Mouse (Mus musculus) spleen, adult 2 months (tissue): ENCODE data around the gene Rabep1. TPM values are rescaled to one million over a fixed set of nuclear protein-coding genes. Genes with fewer than 3 reads are reported as not detected.
A peak's percentile ranks its signal among the peaks of the same experiment; 100 is the strongest.

Experiments
- DNase-seq, 2 experiments: peaks; one replicate each; pipeline versions ENCODE4 v3.0.0 to v3.0.0-alpha.2; 2012 to 2021; ENCODE audit warnings: low spot score in 2 of 2, low read depth in 1 of 2
- H3K27ac ChIP-seq: fragments of 200-500 bp; 2 replicates; pipeline ENCODE4 v1.5.1; 2012; ENCODE audit warnings: low read length, inconsistent platforms; ENCODE audit not compliant: insufficient read depth
- H3K27me3 ChIP-seq: fragments of 200-500 bp; 2 replicates; pipeline ENCODE4 v1.6.1; 2012; ENCODE audit warnings: mild to moderate bottlenecking, moderate library complexity, low read length, inconsistent platforms; ENCODE audit not compliant: control insufficient read depth, insufficient read depth
- H3K36me3 ChIP-seq: fragments of 200-500 bp; 2 replicates; pipeline ENCODE4 v1.6.1; 2012; ENCODE audit warnings: mild to moderate bottlenecking, low read length, inconsistent platforms; ENCODE audit not compliant: control insufficient read depth, insufficient read depth
- H3K4me1 ChIP-seq: fragments of 200-500 bp; 2 replicates; pipeline ENCODE4 v1.6.1; 2011; ENCODE audit warnings: inconsistent platforms; ENCODE audit not compliant: control insufficient read depth, insufficient read depth, insufficient read length
- H3K4me3 ChIP-seq: fragments of 200-500 bp; 2 replicates; pipeline ENCODE4 v1.5.1; 2011; ENCODE audit warnings: mild to moderate bottlenecking, inconsistent platforms; ENCODE audit not compliant: insufficient read depth, insufficient read length; ENCODE audit errors: extremely low read depth
- CTCF ChIP-seq: fragments of 200-500 bp; IDR thresholded peaks from 2 replicates; pipeline ENCODE4 v1.5.1; 2011; ENCODE audit warnings: mild to moderate bottlenecking, inconsistent platforms; ENCODE audit not compliant: insufficient read depth, insufficient read length, insufficient replicate concordance; ENCODE audit errors: extremely low read depth
- POLR2A ChIP-seq: fragments of 200-500 bp; IDR thresholded peaks from 2 replicates; pipeline ENCODE4 v1.6.1; 2011; ENCODE audit warnings: low read depth, low read length, inconsistent platforms
- WGBS: fragments of 180-500 bp; shearing (Covaris S2); methylation state at CpG from one replicate; pipeline ENCODE4 v1.1.7; 2018; 5-methylcytosine and 5-hydroxymethylcytosine counted together
- polyA plus RNA-seq: library from polyadenylated mRNA; depleted of rRNA; stranded (reverse); fragments of >200 nt; gene quantifications from 2 replicates; pipeline ENCODE4 v1.2.3, GENCODE M21; 2012

The Rabep1 gene
- polyA plus RNA-seq, 1 experiment: 2.3 TPM

- Histone ChIP-seq H3K4me1 (peaks cover 2% of the 10 kb centered on the region; the same call in 1 of the 2 replicates), H3K4me3 (no peak overlapping the region), H3K36me3 (no peaks in the 10 kb centered on the region), H3K27ac (no peak overlapping the region), H3K27me3 (no peaks in the 10 kb centered on the region)
- WGBS: 85% methylated on average over 3 of the region's 3 CpGs
- no peak for DNase-seq
- TF ChIP-seq POLR2A (no peak), CTCF (no peak)
Measured at GRCm38 (mm10) chr11:70869263-70869662, 24.7 kb downstream of the Rabep1 start.

- peaks cover 2% of the 10 kb centered on the region; the same call in 1 of the 2 replicates for H3K4me1 ChIP-seq
- WGBS: 86% methylated on average over 2 of the region's 2 CpGs
Measured at GRCm38 (mm10) chr11:70869811-70870210, 25.2 kb downstream of the Rabep1 start.

GRCm38 (mm10) chr11:70870407-70870806, 25.8 kb downstream of the Rabep1 start:
- Histone ChIP-seq H3K4me1 (peaks cover 2% of the 10 kb centered on the region; the same call in 1 of the 2 replicates), H3K27ac (no peak overlapping the region), H3K27me3 (no peaks in the 10 kb centered on the region), H3K4me3 (no peak overlapping the region), H3K36me3 (no peaks in the 10 kb centered on the region; the same call in 1 of the 2 replicates)
- TF ChIP-seq CTCF (no peak), POLR2A (no peak)
- WGBS: 73% methylated on average over 1 of the region's 1 CpGs
- no peak for DNase-seq

More at GRCm38 (mm10) chr11:70869811-70870210, 25.2 kb downstream of the Rabep1 start:
- TF ChIP-seq CTCF: no peak
- DNase-seq: no peak
- no peaks in the 10 kb centered on the region for H3K27me3 ChIP-seq
- no peaks in the 10 kb centered on the region for H3K36me3 ChIP-seq
- no peak overlapping the region for H3K4me3 ChIP-seq
- H3K27ac ChIP-seq: no peak overlapping the region

- H3K36me3 ChIP-seq: no peaks in the 10 kb centered on the region; the same call in 1 of the 2 replicates
- no peak overlapping the region for H3K4me3 ChIP-seq
- TF ChIP-seq CTCF (no peak), POLR2A (no peak)
- H3K27ac ChIP-seq: no peak overlapping the region
- DNase-seq: no peak
- peaks cover 2% of the 10 kb centered on the region; the same call in 1 of the 2 replicates for H3K4me1 ChIP-seq
- WGBS: 42% methylated on average over 1 of the region's 1 CpGs
- no peaks in the 10 kb centered on the region for H3K27me3 ChIP-seq
Measured at GRCm38 (mm10) chr11:70871110-70871509, 26.5 kb downstream of the Rabep1 start.

- Histone ChIP-seq H3K27ac (peak overlapping the region; percentile 54; the same call in 1 of the 2 replicates), H3K27me3 (no peaks in the 10 kb centered on the region), H3K4me3 (no peak overlapping the region), H3K4me1 (peaks cover 2% of the 10 kb centered on the region; the same call in 1 of the 2 replicates), H3K36me3 (no peaks in the 10 kb centered on the region; the same call in 1 of the 2 replicates)
- TF ChIP-seq POLR2A: no peak
- TF ChIP-seq CTCF: no peak
- 89% methylated on average over 3 of the region's 3 CpGs for WGBS
- no peak for DNase-seq
Measured at GRCm38 (mm10) chr11:70871766-70872330, 27.3 kb downstream of the Rabep1 start.

- H3K36me3 ChIP-seq: no peaks in the 10 kb centered on the region; the same call in 1 of the 2 replicates
- 80% methylated on average over 1 of the region's 1 CpGs for WGBS
- TF ChIP-seq CTCF: no peak
- no peak for TF ChIP-seq POLR2A
- no peaks in the 10 kb centered on the region for H3K27me3 ChIP-seq
- no peak for DNase-seq
- peaks cover 2% of the 10 kb centered on the region; the same call in 1 of the 2 replicates for H3K4me1 ChIP-seq
- H3K4me3 ChIP-seq: no peak overlapping the region
- no peak overlapping the region for H3K27ac ChIP-seq
Measured at GRCm38 (mm10) chr11:70873846-70874613, 29.5 kb downstream of the Rabep1 start.

GRCm38 (mm10) chr11:70877670-70878069, 33.1 kb downstream of the Rabep1 start:
- DNase-seq: no peak
- H3K36me3 ChIP-seq: no peaks in the 10 kb centered on the region; the same call in 1 of the 2 replicates
- no peak overlapping the region for H3K4me3 ChIP-seq
- TF ChIP-seq CTCF: no peak
- no peak for TF ChIP-seq POLR2A
- H3K27me3 ChIP-seq: no peaks in the 10 kb centered on the region
- no peak overlapping the region for H3K27ac ChIP-seq
- no peaks in the 10 kb centered on the region for H3K4me1 ChIP-seq
- 92% methylated on average over 7 of the region's 7 CpGs for WGBS
